Mouse (Mus musculus): Measurements from ENCODE around the gene Gm49355. TPM values are rescaled to one million over a fixed set of nuclear protein-coding genes. Genes with fewer than 3 reads are reported as not detected.

The Gm49355 gene
- total RNA-seq, 2 experiments from 2014 or later: 0.08 TPM; not detected in 1

DNA sequence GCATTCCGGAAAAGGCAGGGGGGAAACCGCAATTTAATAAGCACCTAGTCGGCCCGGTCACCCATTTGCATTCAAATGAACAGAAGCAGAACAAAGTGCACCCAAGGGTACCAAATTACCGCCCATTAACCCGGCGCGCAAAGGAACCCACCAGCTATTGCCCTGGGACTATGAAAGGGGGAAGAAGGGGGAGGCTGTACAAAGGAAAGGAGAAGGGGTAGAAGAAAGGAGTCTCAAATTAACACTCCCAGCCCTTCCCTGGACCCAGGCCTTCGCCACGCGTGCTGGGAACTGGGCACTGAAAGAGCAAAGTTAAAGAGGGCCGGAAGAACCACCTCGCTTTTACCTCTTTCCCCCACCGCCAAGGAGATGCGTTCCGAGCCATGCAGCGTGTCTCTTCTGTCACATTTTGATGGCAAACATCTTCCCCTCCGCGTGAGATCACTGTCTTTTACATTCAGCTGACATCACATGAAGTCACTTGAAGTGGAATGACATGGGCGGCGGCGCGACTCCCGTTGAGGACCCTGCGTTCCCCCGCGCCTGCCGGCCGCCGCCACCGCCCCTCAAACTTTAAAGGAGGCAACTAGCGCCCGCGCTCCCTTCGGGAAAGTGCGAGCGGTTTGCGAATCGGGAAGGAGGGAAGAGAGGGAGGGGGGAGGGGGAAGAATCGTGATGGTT, 61.6 kb downstream of the Gm49355 start:
- DNase-seq: no peak
- TF ChIP-seq CTCF (IDR thresholded peaks at IDR 0.05): no peak
- Histone ChIP-seq H3K4me3 (peak overlapping the region; percentile 37; the same call in 1 of the 2 replicates), H3K27ac (no peak overlapping the region)
- intact Hi-C loops (cut with DNase I): no loop called here

DNA sequence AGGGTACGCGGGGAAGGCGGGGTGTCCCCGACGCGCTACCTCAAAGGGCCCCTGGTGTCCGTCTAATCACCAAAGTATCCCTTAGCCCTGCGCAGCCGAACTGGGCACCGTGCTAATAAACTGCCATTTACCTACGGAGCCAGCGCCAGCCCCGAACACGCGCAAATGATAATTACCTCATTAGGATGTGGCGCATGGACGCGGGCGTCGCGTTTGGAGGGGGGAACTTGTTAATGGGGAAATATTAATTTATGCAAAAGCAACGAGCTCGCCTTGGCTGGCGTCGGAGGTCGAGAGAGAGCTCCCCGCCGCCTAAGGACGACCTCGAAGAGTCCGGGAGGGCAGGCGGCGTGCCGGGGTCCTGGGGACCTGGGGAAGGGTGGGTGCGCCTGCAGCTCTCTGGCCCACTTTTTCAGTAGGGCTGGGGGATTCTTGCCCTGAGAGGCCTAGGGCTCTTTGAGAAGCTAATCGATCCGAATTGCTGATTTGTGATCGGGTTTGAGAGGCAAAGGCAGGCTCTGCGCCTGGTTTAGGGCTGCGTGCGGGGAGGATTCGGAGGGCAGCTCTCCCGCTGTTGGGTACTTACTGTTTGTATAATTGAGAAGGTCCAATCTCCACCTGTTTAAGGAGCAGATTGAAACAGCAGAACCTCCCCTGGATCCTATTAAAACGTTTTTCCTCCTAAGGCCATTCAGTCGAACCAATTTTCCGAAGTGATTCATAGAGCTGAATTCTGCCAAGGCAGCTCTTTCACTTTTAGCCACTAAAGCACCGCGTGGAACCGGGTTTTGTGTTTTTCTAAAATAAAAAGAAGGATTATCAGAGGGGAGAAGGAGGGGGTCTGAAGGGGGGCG, 62.5 kb downstream of the Gm49355 start:
- intact Hi-C loops (cut with DNase I): no loop called here
- Histone ChIP-seq H3K4me3 (peak overlapping the region; percentile 56), H3K27ac (no peak overlapping the region)
- DNase-seq: no peak
- TF ChIP-seq CTCF (IDR thresholded peaks at IDR 0.05): no peak

DNA sequence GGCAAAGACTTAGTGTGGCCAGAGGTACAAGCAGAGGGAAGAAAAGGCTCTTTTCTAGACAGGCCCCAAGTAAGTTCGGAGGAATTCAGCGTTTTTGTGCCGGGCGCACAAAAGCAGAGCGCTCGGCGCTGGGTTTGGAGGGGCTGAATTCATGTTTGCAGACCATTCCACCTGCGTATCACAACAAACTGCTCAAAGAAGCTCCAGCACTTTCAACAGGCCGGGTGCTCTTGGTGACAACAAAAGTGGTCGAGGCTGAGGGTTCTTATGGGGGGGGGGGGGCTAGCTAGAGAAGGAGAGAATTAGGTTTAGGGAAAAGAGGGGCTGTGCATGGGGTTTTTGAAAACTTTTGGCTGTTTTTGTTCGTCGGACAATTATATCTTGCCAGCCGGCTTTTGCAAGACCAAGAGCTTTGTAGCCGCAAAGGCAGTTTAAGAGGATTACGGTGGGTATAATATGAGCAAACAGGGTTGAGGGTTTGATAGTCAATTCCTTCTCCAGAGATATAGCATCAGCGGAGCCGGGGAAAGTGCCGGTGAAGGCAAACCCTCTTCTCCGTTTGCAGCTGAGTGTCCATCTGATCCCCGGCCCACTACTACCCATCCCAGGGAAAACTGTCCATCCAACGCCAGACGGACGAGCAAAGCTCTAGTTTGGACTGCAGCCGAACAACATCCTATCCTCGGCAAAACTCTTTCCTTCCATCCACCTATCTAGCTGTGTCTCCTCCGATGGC, 63.3 kb downstream of the Gm49355 start:
- no peak for DNase-seq
- Histone ChIP-seq H3K27ac (no peak overlapping the region), H3K4me3 (peak overlapping the region; percentile 56)
- no peak for TF ChIP-seq CTCF (IDR thresholded peaks at IDR 0.05)
- intact Hi-C loops (cut with DNase I): no loop called here

DNA sequence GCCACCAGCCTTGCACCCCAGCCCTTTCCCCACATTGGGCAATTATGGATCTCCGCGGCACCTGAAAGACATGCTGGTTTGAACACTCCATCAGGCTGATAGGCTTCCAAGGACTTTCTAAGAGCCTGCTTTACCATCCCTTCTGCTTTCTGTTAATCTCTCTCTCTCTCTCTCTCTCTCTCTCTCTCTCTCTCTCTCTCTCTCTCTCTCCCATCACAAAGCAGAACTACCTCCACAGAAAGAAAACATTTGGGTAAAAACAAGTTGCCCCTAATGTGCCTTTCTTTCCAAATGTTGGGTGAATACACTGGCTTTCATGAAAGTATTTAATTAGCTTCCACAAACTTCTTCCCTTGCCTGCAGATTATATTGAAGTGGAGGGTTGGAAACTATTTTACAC, 64.3 kb downstream of the Gm49355 start, which contains the start of gene Fezf2:
Fezf2 (minus strand) TSS at position 101 of the 400 bp plus-strand sequence.
- Histone ChIP-seq H3K27ac (no peak within 1 kb of the TSS), H3K4me3 (no peak within 1 kb of the TSS)
- TF ChIP-seq CTCF (IDR thresholded peaks at IDR 0.05): no peak
- intact Hi-C loops (cut with DNase I): no loop called here
- DNase-seq: no peak

DNA sequence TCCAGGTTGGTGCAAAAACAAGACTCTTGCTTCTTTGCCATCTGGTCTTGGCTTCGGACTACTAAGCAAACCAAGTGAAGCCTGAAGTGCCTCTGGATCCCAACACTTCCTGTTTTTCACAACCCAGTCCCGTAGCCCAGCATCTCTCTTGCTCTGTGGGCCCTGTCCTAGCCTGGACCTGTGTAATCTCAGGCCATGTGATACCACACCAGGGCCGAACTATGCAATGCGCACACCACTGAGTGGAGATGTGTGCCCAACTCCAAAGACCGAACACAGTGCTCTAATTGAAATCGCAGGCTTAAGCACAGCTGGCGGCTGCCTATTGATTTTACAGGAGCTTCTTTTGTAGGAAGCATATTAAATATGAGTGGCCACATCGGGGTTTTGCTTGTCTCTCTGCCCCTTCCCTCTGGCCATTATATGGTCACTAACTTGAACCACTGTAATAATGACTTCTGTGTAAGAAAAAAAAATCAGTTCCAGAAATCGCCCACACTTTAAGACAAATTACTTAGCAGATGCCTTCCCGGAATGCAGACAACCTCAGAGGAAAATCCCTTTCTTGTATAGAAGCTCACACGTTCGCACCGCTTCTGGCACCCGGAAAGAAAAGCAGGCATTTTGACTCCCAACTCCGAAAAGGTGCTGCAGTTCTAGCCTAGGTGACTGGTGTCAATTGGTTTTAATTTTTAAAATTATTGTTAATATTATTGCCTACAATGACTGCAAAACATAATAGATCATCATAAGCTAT, 65.7 kb downstream of the Gm49355 start:
- DNase-seq: no peak
- intact Hi-C loops (cut with DNase I): no loop called here
- no peak for TF ChIP-seq CTCF (IDR thresholded peaks at IDR 0.05)
- no peak overlapping the region for H3K4me3 ChIP-seq
- H3K27ac ChIP-seq: no peak overlapping the region

DNA sequence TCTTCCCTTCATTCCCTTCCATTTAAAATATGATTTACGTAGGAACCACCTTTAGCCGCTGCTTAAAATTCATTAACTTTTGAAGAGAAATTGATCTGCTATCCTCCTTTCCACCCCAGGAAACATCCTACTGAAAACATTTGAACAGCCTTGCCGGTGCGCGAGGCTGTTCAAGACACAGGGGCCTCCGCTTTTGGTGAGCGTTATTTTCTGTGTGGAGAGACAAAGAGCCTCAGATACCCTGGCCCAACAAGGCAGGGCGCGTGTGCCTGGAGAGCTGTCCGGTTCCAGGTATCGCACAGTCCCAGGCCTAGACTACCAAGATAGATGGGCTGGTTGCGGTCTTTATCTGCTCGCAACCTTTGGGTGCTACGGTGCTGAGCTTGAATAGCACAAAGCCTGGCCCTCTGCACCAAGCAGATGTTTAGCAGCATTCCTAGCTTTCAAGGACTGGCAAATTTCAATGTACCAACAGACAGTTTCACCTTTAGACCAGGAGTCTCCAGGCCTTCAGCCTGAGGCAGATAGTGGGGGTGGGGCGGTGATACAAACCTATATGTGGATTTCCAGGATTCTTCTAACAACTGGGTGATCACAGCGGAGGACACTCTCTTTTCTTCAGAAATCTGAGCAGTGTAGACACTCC, 66.6 kb downstream of the Gm49355 start:
- H3K4me3 ChIP-seq: no peak overlapping the region
- no peak overlapping the region for H3K27ac ChIP-seq
- no peak for DNase-seq
- no peak for TF ChIP-seq CTCF (IDR thresholded peaks at IDR 0.05)
- intact Hi-C loops (cut with DNase I): no loop called here

Other genes starting within 250 kb of the Gm49355 start
- 10 to 100 TPM; 10.9 to 18.5 TPM for gene 3830406C13Rik, start 197 bp downstream of the Gm49355 start, total RNA-seq (2021)
- gene Fezf2, start 64.2 kb downstream of the Gm49355 start, total RNA-seq (2021): not detected